Mouse (Mus musculus) spleen, postnatal 10 days (tissue): ENCODE results near the gene Olfr222.

Experiments used
- DNase-seq, 2 experiments: peaks; one replicate each; pipeline ENCODE4 v3.0.0; 2021 to 2022; ENCODE audit warnings: low spot score in 2 of 2

Gene Olfr222

GRCm38 (mm10) chr11:59541324-59541723 lies 34.7 kb downstream of the Olfr222 start, which contains the start of gene Nlrp3:
Gene Nlrp3 (plus strand): TSS chr11:59541568.
- DNase-seq = no peak

- no peak for DNase-seq
Measured at GRCm38 (mm10) chr11:59540123-59540522, 35.9 kb downstream of the Olfr222 start.

GRCm38 (mm10) chr11:59538387-59538786 lies 37.6 kb downstream of the Olfr222 start:
- peak in 1 of 2 experiments; percentile 61 for DNase-seq

GRCm38 (mm10) chr11:59537218-59538130 lies 38.6 kb downstream of the Olfr222 start:
- peak; percentile 16 to 75 for DNase-seq

GRCm38 (mm10) chr11:59531562-59531961 lies 44.5 kb downstream of the Olfr222 start:
- DNase-seq = no peak

GRCm38 (mm10) chr11:59530870-59531535 lies 45.0 kb downstream of the Olfr222 start:
- no peak for DNase-seq

- no peak for DNase-seq
Measured at GRCm38 (mm10) chr11:59530221-59530620, 45.8 kb downstream of the Olfr222 start.

- no peak for DNase-seq
Measured at GRCm38 (mm10) chr11:59526472-59527080, 49.5 kb downstream of the Olfr222 start, which contains the start of gene Zkscan17. Gene Zkscan17 (minus strand): TSS chr11:59526751.

GRCm38 (mm10) chr11:59525237-59525636 lies 50.8 kb downstream of the Olfr222 start:
- DNase-seq = peak in 1 of 2 experiments; percentile 75

- DNase-seq = no peak
Measured at GRCm38 (mm10) chr11:59524150-59524549, 51.9 kb downstream of the Olfr222 start.
